Mouse (Mus musculus) liver (tissue): ENCODE data around the gene Olfr1214.
"Not testable (repeated sequence)": the region's sequence is repeated elsewhere in the genome, so short reads cannot be mapped to it uniquely, and the experiment has no call there.

Experiments used
- DNase-seq: peaks from one replicate; pipeline ENCODE4 v3.0.0-alpha.2; 2020; ENCODE audit warnings: mixed read lengths

The Olfr1214 gene

DNA sequence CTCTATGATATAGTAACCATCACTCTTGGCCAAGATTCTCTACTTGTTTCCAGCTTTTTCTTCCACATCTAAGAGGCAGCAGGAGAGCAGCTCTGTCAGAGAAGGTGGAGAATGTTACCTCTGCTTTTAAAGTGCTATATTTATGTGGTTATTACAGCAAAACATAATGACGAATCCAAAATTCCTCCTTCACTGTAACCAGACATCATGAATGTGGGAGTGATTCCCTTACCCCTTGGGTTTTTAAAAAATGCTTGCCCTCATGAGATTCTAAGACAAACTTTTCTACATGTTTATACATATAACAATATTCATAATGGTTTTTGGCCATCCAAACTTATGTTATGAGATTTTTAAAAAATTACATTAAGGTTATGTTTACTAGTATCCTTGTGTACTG is at the start of gene Olfr1214:
TSS of gene Olfr1214 (minus strand) at position 101 of the 400 bp plus-strand sequence.
- DNase-seq, result no peak

DNA sequence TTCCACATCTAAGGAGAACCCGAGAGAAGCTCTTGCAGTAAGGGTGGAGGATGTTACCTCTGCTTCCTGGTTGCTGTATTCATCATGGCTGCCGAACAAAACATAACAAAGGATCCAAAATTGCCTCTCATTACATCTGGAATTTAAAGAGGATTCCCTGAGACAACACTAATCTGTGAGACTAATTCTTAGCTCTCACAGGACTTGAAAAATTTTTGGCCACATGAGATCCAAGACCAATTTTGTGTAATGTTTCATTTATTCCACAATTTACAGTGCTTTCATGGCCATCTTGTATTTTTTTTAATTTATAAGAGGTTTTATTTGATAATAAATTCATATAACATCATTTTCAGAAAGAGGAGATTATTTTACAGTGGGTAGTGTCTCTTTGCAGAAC is 39.5 kb upstream of the Olfr1214 start, which contains the start of gene Olfr1217:
TSS of gene Olfr1217 (minus strand) at position 101 of the 400 bp plus-strand sequence.
- DNase-seq, result no peak

DNA sequence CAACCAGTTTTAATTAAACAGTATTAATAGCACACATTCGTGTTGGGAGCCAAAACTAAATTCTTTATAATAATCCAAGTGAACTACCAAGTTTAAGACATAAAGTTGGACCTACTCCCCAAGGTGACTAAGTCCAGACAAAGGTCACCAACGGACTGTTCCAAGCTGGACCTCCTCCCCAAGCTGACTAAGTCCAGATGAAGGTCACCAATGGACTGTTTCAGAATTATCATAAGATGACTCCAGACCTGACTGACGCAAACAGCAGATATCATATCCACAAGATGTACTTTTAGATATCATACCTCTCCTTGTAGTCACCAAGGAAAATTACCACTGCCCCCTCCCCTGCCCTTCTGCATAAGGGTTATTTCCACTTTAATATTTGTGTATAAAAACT is 29.0 kb upstream of the Olfr1214 start:
- not testable (repeated sequence) for DNase-seq

DNA sequence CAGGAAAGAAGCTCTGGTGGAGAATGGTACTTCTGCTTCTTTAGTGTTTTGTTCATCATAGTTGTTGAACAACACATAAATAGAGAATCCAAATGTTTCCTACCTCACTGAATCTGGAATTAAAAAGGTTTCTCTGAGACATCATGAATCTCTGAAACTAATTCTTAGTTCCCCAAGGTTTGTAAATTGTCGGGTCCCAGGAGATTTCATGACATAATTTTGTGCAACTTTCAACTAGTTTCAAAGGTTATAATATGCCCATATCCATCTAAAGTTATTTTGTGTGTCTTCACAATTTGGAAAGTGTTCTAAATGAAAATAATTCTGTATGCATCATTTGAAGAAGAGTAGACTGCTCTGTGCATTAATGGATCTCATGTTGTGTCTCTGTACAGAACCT is 25.8 kb upstream of the Olfr1214 start, which contains the start of gene Olfr1216:
TSS of gene Olfr1216 (minus strand) at position 101 of the 400 bp plus-strand sequence.
- DNase-seq, result no peak

DNA sequence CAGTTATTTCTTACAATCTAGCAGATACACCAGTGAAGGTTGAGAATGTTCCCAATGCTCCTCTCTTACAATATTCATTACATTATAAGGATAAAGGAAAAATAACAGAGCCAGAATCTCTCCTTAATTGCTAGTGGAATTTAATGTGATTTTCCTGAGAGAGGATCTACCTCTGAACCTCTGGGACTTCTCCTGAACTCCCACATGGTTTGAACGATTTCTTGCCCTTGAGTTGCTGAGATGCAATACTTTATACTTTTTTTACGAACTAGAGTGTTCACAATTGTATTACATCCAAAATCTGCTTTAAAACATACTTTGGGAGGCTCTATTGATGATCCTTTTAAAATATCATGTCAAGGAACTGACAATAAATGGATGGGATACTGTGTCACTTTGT is 14.4 kb upstream of the Olfr1214 start, which contains the start of gene Olfr1215:
TSS of gene Olfr1215 (minus strand) at position 101 of the 400 bp plus-strand sequence.
- no peak for DNase-seq

DNA sequence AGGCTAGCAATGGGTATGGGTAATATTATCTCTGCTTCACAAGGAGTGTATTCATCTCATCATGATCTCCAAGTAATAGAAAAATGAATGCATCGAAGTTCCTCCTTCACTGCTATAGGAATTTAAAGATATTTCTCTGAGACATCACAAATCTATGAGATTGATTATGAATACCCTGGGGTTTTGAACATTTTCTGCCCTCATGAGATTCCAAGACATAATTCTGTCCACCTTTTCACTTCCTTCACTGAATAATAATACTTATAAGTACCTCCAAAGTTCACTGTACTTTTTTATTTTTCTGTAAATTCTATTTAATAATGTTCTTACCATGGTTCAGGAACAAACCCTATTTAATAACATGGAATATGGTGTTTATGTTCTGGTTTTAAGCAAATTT is 12.3 kb downstream of the Olfr1214 start, which contains the start of gene Gm13762:
TSS of gene Gm13762 (minus strand) at position 101 of the 400 bp plus-strand sequence.
- no peak for DNase-seq

DNA sequence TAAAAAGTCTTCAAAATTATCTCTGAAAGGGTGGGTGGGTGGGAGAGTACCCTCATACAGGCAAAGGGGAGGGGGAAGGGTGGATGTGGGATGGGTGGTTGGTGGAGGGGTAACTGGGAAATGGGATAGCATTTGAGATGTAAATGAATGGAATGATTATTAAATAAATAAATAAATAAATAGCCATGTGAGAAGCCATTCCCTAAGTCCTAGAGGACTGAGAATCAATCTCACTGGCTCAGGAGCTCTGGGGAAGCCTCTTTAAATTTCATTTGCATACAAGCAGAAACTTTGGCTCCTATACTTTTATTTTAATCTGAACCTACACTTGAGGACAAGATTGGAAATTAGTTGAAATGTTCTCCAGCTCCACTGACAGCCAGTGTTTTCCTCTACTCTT is 38.8 kb downstream of the Olfr1214 start, which contains the start of gene Olfr1212:
TSS of gene Olfr1212 (plus strand) at position 301 of the 400 bp plus-strand sequence.
- no peak for DNase-seq

DNA sequence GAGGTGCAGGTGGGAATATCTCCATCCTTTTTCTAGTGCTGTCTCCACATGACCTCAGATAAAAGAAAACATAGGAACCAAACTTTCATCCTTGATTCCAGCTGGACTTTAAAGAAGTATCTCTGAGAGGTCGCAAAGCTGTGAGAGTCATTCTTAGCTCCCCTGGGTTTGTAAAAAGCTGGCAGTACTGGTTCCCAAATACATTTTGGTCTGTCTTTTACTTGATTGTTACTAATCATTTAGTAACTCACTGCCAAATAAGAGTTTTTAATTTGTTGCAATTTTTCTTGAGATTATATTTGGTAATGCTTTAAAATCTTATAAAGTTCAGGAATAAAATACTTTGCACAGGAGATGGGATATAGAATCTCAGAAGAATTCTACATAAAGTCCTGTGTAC is 54.4 kb downstream of the Olfr1214 start, which contains the start of gene Olfr1211:
TSS of gene Olfr1211 (minus strand) at position 101 of the 400 bp plus-strand sequence.
- DNase-seq, result no peak
